In genomic region chr2:102362266-102362665, GRCm38 (mm10) we compare ENCODE assay signal across 29 mouse cellular contexts. TPM values are rescaled to one million over a fixed set of nuclear protein-coding genes. Genes with fewer than 3 reads are reported as not detected.
A peak's percentile ranks its signal among the peaks of the same experiment; 100 is the strongest.
DNase-seq lines count a peak whose midpoint lies in the region; ATAC-seq and TF ChIP-seq lines count a peak whose summit lies in the region.
"Had no signal": no experiment of that assay in that cellular context is flagged by ENCODE, and none has a peak within 500 bp of the region (broad histone marks: within the 10 kb centered on the region; RNA-seq: fewer than 3 reads in every experiment).

No protein-coding gene starts in this region.

- ATAC-seq in liver, embryonic 12.5 days = no peak
- ATAC-seq in megakaryocyte, adult 5-6 weeks (ENCODE audit: poor library complexity, severe bottlenecking) = no peak
- ATAC-seq: forebrain, embryonic 15.5 days; hindbrain, postnatal 0 days; intestine, embryonic 15.5 days; midbrain, embryonic 16.5 days; Patski had no signal

- TF ChIP-seq CTCF in gastrocnemius, adult 2 months (IDR thresholded peaks at IDR 0.05) = no peak
- TF ChIP-seq CTCF in liver, adult 2 months (IDR thresholded peaks at IDR 0.05; ENCODE audit: low read depth, low read length) = no peak

- DNase-seq in gastrocnemius, adult 2 months = no peak
- no peak for DNase-seq in gastrocnemius, postnatal 25 days
- DNase-seq in liver, adult 2 months (ENCODE audit: extremely low read depth, low read depth, low spot score) = peak; percentile 19
- no peak for DNase-seq in spleen, postnatal 36 days (ENCODE audit: low spot score in 2 of 2)
- DNase-seq: adrenal gland, postnatal 14 days; cerebellum, adult 11-12 months; cerebellum, adult 9-11 months; heart, postnatal 36 days; kidney, adult 8-10 months; kidney, postnatal 14 days; liver; thymus, postnatal 14 days had no signal

- intact Hi-C loops in gastrocnemius, adult 2 months (cut with DNase I) = no loop called here

- peaks cover 1% of the 10 kb centered on the region; the same call in 1 of the 2 replicates for H3K36me3 ChIP-seq in liver, adult 2 months (ENCODE audit: control insufficient read depth, insufficient read depth, low read length)
- peaks cover 1% of the 10 kb centered on the region for H3K36me3 ChIP-seq in liver, embryonic 12.5 days
- H3K36me3 ChIP-seq in megakaryocyte, embryonic 14.5 days (replicated peaks; ENCODE audit: low read length) = peaks cover 3% of the 10 kb centered on the region

- H3K4me1 ChIP-seq in liver, adult 2 months (ENCODE audit: control insufficient read depth, insufficient read depth, low read length) = peaks cover 8% of the 10 kb centered on the region; the same call in 1 of the 2 replicates
- peaks cover 50% of the 10 kb centered on the region for H3K4me1 ChIP-seq in liver, embryonic 12.5 days
- peaks cover 48% of the 10 kb centered on the region for H3K4me1 ChIP-seq in megakaryocyte, embryonic 14.5 days
- H3K4me1 ChIP-seq: embryonic facial prominence, embryonic 13.5 days; hindbrain, embryonic 12.5 days; intestine, embryonic 15.5 days; midbrain, embryonic 10.5 days; neural tube, embryonic 13.5 days had no signal

- H3K27me3 ChIP-seq in liver, adult 2 months (ENCODE audit: control insufficient read depth, insufficient read depth, low read length) = no peaks in the 10 kb centered on the region
- H3K27me3 ChIP-seq in liver, embryonic 12.5 days (replicated peaks) = no peaks in the 10 kb centered on the region
- no peaks in the 10 kb centered on the region for H3K27me3 ChIP-seq in megakaryocyte, embryonic 14.5 days (replicated peaks)
- H3K27me3 ChIP-seq: embryonic facial prominence, embryonic 13.5 days; forebrain, embryonic 15.5 days; heart, embryonic 15.5 days; hindbrain, embryonic 12.5 days; intestine, embryonic 15.5 days; neural tube, embryonic 13.5 days; Patski had no signal

- H3K79me2 ChIP-seq in liver, adult 2 months (ENCODE audit: control insufficient read depth, insufficient read depth, low read length) = peaks cover 8% of the 10 kb centered on the region; the same call in 1 of the 2 replicates

- no peak overlapping the region for H3K9ac ChIP-seq in liver, adult 2 months (ENCODE audit: low read depth, low read length)
- no peak overlapping the region for H3K9ac ChIP-seq in liver, embryonic 12.5 days
- H3K9ac ChIP-seq: embryonic facial prominence, embryonic 13.5 days; forebrain, embryonic 15.5 days; heart, embryonic 15.5 days; hindbrain, embryonic 12.5 days; intestine, embryonic 15.5 days; neural tube, embryonic 13.5 days had no signal

- peak overlapping the region; percentile 64 for H3K27ac ChIP-seq in gastrocnemius, adult 2 months
- H3K27ac ChIP-seq in liver, adult 2 months (replicated peaks; ENCODE audit: insufficient read depth, low read depth, low read length) = no peak overlapping the region
- no peak overlapping the region for H3K27ac ChIP-seq in liver, embryonic 12.5 days
- H3K27ac ChIP-seq: embryonic facial prominence, embryonic 13.5 days; forebrain, embryonic 10.5 days; forebrain, embryonic 15.5 days; heart, embryonic 15.5 days; hindbrain, embryonic 12.5 days; hindbrain, postnatal 0 days; intestine, embryonic 15.5 days; macrophage; midbrain, embryonic 10.5 days; neural tube, embryonic 13.5 days had no signal

- WGBS in liver, adult 2 months = 85% methylated on average over 2 of the region's 2 CpGs
- whole genome bisulfite sequencing in liver, embryonic 12.5 days (ENCODE audit: insufficient replicate concordance) = 76% methylated on average over 2 of the region's 2 CpGs

- TF ChIP-seq POLR2A in liver, adult 2 months (IDR thresholded peaks at IDR 0.05; ENCODE audit: extremely low read depth, insufficient read depth, low read length) = no peak

- H3K9me3 ChIP-seq in liver, embryonic 12.5 days (replicated peaks) = no peaks in the 10 kb centered on the region
- H3K9me3 ChIP-seq in megakaryocyte, embryonic 14.5 days = no peaks in the 10 kb centered on the region
- H3K9me3 ChIP-seq: embryonic facial prominence, embryonic 13.5 days; forebrain, embryonic 10.5 days; forebrain, embryonic 15.5 days; G1E; heart, embryonic 15.5 days; hindbrain, embryonic 12.5 days; intestine, embryonic 15.5 days; midbrain, embryonic 10.5 days; neural tube, embryonic 13.5 days had no signal

- no peak overlapping the region for H3K4me2 ChIP-seq in liver, embryonic 12.5 days
- H3K4me2 ChIP-seq: embryonic facial prominence, embryonic 13.5 days; forebrain, embryonic 15.5 days; heart, embryonic 15.5 days; hindbrain, embryonic 12.5 days; intestine, embryonic 15.5 days; neural tube, embryonic 13.5 days had no signal

- H3K4me3 ChIP-seq in gastrocnemius, adult 2 months = no peak overlapping the region
- no peak overlapping the region for H3K4me3 ChIP-seq in liver, adult 2 months (ENCODE audit: insufficient read depth, low read depth, low read length)
- H3K4me3 ChIP-seq in liver, embryonic 12.5 days = no peak overlapping the region
- H3K4me3 ChIP-seq in megakaryocyte, embryonic 14.5 days (replicated peaks) = peak overlapping the region; percentile 33
- H3K4me3 ChIP-seq: embryonic facial prominence, embryonic 13.5 days; forebrain, embryonic 10.5 days; forebrain, embryonic 15.5 days; heart, embryonic 15.5 days; hindbrain, embryonic 12.5 days; intestine, embryonic 15.5 days; midbrain, embryonic 10.5 days; myocyte; neural tube, embryonic 13.5 days had no signal

RNA-seq across cellular contexts. Expression of gene Trim44, which starts 45.4 kb away (rescaled TPM):
- 10 to 100 TPM; 15.9 to 17.1 TPM for total RNA-seq in gastrocnemius, adult 2 months (2021)
- total RNA-seq in gastrocnemius, postnatal 25 days (2021) = 10 to 100 TPM; 13.5 to 13.9 TPM
- total RNA-seq in liver, adult 2 months (2014; rRNA removed) = 13.3 and 14.8 TPM in 2 replicates
- polyA plus RNA-seq in liver, adult 2 months (2012; rRNA removed) = 10.8 and 11.5 TPM in 2 replicates
- polyA plus RNA-seq in liver, embryonic 12.5 days (2016; fragmentation: Nextera tagmentation; extraction: Ambion mirVana) = 21.2 and 21.3 TPM in 2 replicates
- 1.2 and 3.5 TPM in 2 replicates for polyA plus RNA-seq in megakaryocyte, embryonic 14.5 days (2012; ENCODE audit: insufficient read depth, low replicate concordance)
- 17.7 and 18.4 TPM in 2 replicates for total RNA-seq in megakaryocyte, adult 5-6 weeks (2015)
- total RNA-seq in megakaryocyte, adult 5-6 weeks (2017) = 21.2 and 24.9 TPM in 2 replicates
